Mouse (Mus musculus): ENCODE data around the gene Cbx7.

GRCm38 (mm10) chr15:79986182-79986581 lies 15.3 kb upstream of the Cbx7 start:
- TF ChIP-seq SIN3A (IDR thresholded peaks at IDR 0.05; ENCODE audit: low read length) = no peak
- TF ChIP-seq MYC (IDR thresholded peaks at IDR 0.05; ENCODE audit: low read depth, low read length) = no peak
- no peak for TF ChIP-seq CTCF (conservative IDR thresholded peaks at IDR 0.05 in 1 of 2, IDR thresholded peaks at IDR 0.05 in 1 of 2; ENCODE audit: low read depth in 2 of 2, low read length in 2 of 2)
- no peak for TF ChIP-seq CHD1 (IDR thresholded peaks at IDR 0.05; ENCODE audit: low read depth, low read length)
- no peak for TF ChIP-seq MAX (IDR thresholded peaks at IDR 0.05; ENCODE audit: low read length)
